Mouse (Mus musculus): ENCODE results near the gene Ces2b. TPM values are rescaled to one million over a fixed set of nuclear protein-coding genes. Genes with fewer than 3 reads are reported as not detected.

The Ces2b gene
- total RNA-seq, 2 experiments from 2014 or later = 0.18 to 0.19 TPM

Other genes with a start within 250 kb of the Ces2b start
- gene Pdp2, start 240.1 kb upstream of the Ces2b start, total RNA-seq (2021) = 1 to 10 TPM; 3.8 to 4.7 TPM
- gene Cdh16, start 207.2 kb upstream of the Ces2b start, total RNA-seq (2021) = under 1 TPM; 0.54 to 0.63 TPM
- gene Rrad, start 200.2 kb upstream of the Ces2b start, total RNA-seq (2021) = 10 to 100 TPM; 17.0 to 34.2 TPM
- gene Ciao2b, start 189.6 kb upstream of the Ces2b start, total RNA-seq (2021) = 10 to 100 TPM; 38.3 to 48.5 TPM
- not detected for gene Ces2a, start 97.6 kb upstream of the Ces2b start, total RNA-seq (2021)
- gene Ces2c, start 15.5 kb downstream of the Ces2b start, total RNA-seq (2021) = under 1 TPM; 0.28 to 0.41 TPM
- not detected for gene Ces2e, start 94.7 kb downstream of the Ces2b start, total RNA-seq (2021)
- gene Ces2f, start 115.8 kb downstream of the Ces2b start, total RNA-seq (2021) = not detected
- 1 to 10 TPM in 1 of 2 experiments, under 1 TPM in 1; 0.66 to 1.5 TPM for gene Ces2g, start 130.1 kb downstream of the Ces2b start, total RNA-seq (2021)
- not detected for gene Ces2h, start 169.3 kb downstream of the Ces2b start, total RNA-seq (2021)
- gene Ces3a, start 217.0 kb downstream of the Ces2b start, total RNA-seq (2021) = not detected